Mouse (Mus musculus): ENCODE results near the gene Pkp3. TPM values are rescaled to one million over a fixed set of nuclear protein-coding genes. Genes with fewer than 3 reads are reported as not detected.
A peak's percentile ranks its signal among the peaks of the same experiment; 100 is the strongest.

The Pkp3 gene
- total and polyA plus RNA-seq, 2 experiments from 2014 or later: not detected

DNA sequence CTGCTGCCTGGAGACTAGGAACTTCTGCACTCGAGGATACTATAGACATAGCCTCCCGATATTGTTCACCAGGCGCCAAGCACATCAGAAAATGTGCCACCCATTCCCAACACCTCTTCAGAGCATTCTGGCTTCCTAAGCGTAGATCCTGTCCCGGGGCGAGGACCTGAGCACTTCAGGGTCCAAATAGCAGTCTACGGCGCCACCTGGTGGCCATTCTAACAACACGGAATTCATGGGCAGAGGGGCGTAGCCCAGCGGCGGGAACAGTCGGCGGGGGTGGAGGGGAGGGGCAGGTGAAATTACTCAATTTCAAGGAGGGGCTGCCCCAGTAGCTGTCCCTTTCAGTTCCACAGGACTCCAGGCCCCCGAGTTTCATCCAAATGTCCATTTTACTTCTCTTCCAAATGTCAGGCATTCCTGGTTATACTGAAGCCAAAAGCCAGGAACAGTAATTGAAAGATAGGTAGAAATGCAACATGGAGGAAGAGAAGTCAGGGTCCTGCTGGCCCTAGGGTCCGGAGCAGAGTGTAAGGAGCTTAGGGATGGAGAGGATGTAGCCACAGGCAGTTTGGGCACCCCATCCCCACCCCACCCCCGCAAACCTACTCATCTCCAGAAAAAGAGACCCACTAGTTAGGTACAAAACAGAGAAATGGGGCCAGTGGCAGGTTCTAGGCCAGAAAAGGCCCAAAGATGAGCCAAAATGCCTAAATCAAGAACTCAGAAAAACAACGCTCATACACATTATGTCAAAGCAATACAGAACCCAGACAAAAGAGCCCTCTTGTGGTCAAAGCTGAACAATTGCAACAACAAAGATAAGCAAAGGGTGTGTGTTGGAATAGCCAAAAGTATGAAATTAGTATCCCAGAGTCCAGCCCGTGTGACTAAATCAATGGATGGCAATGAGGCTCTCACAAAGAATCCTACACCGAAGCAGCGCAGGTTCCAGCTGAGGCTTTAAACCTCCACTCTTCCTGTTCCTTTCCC lies 29.5 kb upstream of the Pkp3 start:
- Histone ChIP-seq H3K9me3 (ENCODE audit: low read length) (no peaks in the 10 kb centered on the region), H3K27ac (ENCODE audit: low read depth, low read length) (peak overlapping the region; percentile 78), H3K9ac (peak overlapping the region; percentile 53), H3K27me3 (ENCODE audit: insufficient read depth, low read length) (no peaks in the 10 kb centered on the region), H3K4me3 (ENCODE audit: low read depth, low read length) (peak overlapping the region; percentile 47), H3K4me2 (ENCODE audit: low read depth) (peak overlapping the region; percentile 86), H3K36me3 (ENCODE audit: insufficient read depth) (no peaks in the 10 kb centered on the region), H3K4me1 (ENCODE audit: insufficient read depth) (0 out of 2 replicates have a peak, but pooled peaks cover 3% of the 10 kb centered on the region)
- peak; percentile 97 for TF ChIP-seq CTCF (IDR thresholded peaks at IDR 0.05; ENCODE audit: low read depth)
- 6% methylated on average over 21 of the region's 21 CpGs for WGBS
- peak; percentile 96 for ATAC-seq
- peak; percentile 94 for DNase-seq

DNA sequence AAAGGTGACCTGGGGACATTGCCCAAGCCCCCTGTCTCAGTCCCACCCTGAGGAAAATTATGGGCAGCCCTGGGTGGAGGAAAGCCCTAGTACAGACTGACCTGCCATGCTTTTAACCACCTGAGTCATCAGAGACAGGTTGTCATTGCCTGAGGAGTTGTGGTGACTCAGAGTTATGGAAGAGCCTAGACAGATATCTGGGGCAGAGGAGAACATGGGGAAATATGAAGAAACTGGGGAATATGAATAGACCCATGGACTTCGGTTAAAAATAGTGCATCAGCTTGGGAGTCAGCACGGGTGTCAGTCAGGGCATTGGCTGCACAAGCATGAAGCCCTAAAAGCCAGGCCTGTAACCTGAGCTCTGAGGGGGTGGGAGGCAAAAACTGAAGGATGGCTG lies 28.7 kb upstream of the Pkp3 start:
- no peak overlapping the region for H3K27ac ChIP-seq (ENCODE audit: low read depth, low read length)
- DNase-seq: no peak

DNA sequence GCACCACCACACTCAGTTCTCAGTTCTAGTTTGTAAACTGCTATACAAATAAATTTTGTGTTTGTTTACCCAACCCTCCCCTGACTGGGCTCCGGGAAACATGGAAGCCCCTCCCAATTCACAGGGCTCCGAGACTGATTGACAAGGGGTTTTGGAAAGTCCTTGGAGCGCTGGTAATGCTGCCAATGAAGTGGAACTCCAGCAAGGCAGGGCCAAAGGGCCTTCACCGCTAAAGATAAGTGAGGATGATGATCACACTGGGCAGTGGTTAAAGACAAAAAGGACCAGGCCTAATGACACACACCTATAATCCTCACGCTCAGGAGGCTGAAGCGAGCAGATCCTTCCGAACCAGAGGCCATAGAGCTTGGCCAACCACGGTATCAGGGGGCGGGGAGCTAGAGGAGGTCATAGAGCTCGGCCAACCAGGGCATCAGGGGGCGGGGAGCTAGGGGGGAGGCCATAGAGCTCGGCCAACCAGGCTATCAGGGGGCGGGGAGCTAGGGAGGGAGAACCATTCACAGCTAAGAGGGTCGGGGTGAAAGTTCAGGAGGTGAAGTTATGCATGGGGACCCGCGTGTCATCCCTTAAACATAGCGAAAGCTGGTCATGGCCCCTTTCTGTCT lies 26.8 kb upstream of the Pkp3 start:
- DNase-seq: no peak
- no peak for TF ChIP-seq CTCF (IDR thresholded peaks at IDR 0.05; ENCODE audit: low read depth)
- Histone ChIP-seq H3K4me3 (ENCODE audit: low read depth, low read length) (no peak overlapping the region), H3K4me2 (ENCODE audit: low read depth) (no peak overlapping the region), H3K27ac (ENCODE audit: low read depth, low read length) (no peak overlapping the region), H3K27me3 (ENCODE audit: insufficient read depth, low read length) (no peaks in the 10 kb centered on the region), H3K4me1 (ENCODE audit: insufficient read depth) (0 out of 2 replicates have a peak, but pooled peaks cover 3% of the 10 kb centered on the region), H3K36me3 (ENCODE audit: insufficient read depth) (no peaks in the 10 kb centered on the region), H3K9ac (no peak overlapping the region), H3K9me3 (ENCODE audit: low read length) (no peaks in the 10 kb centered on the region)
- ATAC-seq: no peak
- WGBS: 78% methylated on average over 17 of the region's 17 CpGs

More for the DNA sequence above, 28.7 kb upstream of the Pkp3 start:
- Histone ChIP-seq H3K4me3 (ENCODE audit: low read depth, low read length) (no peak overlapping the region), H3K9me3 (ENCODE audit: low read length) (no peaks in the 10 kb centered on the region), H3K36me3 (ENCODE audit: insufficient read depth) (no peaks in the 10 kb centered on the region), H3K4me2 (ENCODE audit: low read depth) (no peak overlapping the region), H3K9ac (no peak overlapping the region), H3K27me3 (ENCODE audit: insufficient read depth, low read length) (no peaks in the 10 kb centered on the region), H3K4me1 (ENCODE audit: insufficient read depth) (0 out of 2 replicates have a peak, but pooled peaks cover 3% of the 10 kb centered on the region)
- WGBS: 77% methylated on average over 2 of the region's 2 CpGs
- no peak for ATAC-seq
- TF ChIP-seq CTCF (IDR thresholded peaks at IDR 0.05; ENCODE audit: low read depth): no peak

DNA sequence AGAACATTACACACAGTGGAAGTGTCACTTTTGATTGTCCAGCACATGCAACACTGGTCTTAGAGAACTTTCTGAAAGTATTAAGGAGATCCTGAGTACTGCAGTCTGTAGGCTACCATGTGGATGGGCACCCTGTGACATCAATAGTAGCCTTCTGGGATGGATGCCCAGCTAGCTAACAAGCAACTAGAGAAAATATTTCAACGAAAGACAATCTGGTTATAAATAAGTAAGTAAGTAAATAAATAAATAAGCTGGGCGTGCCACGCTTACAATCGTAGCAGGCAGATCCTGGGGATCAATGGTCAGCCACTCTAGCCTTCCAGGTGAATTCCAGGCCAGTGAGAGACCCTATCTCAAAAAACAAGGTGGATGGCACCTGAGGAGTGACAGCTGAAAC lies 26.0 kb upstream of the Pkp3 start:
- H3K9me3 ChIP-seq (ENCODE audit: low read length): no peaks in the 10 kb centered on the region
- DNase-seq (no peak), ATAC-seq (no peak)
- no peak overlapping the region for H3K9ac ChIP-seq
- 0 out of 2 replicates have a peak, but pooled peaks cover 3% of the 10 kb centered on the region for H3K4me1 ChIP-seq (ENCODE audit: insufficient read depth)
- WGBS: 90% methylated on average over 4 of the region's 4 CpGs
- H3K4me2 ChIP-seq (ENCODE audit: low read depth): no peak overlapping the region
- TF ChIP-seq CTCF (IDR thresholded peaks at IDR 0.05; ENCODE audit: low read depth): no peak
- no peak overlapping the region for H3K4me3 ChIP-seq (ENCODE audit: low read depth, low read length)
- no peak overlapping the region for H3K27ac ChIP-seq (ENCODE audit: low read depth, low read length)
- H3K27me3 ChIP-seq (ENCODE audit: insufficient read depth, low read length): no peaks in the 10 kb centered on the region
- H3K36me3 ChIP-seq (ENCODE audit: insufficient read depth): no peaks in the 10 kb centered on the region

DNA sequence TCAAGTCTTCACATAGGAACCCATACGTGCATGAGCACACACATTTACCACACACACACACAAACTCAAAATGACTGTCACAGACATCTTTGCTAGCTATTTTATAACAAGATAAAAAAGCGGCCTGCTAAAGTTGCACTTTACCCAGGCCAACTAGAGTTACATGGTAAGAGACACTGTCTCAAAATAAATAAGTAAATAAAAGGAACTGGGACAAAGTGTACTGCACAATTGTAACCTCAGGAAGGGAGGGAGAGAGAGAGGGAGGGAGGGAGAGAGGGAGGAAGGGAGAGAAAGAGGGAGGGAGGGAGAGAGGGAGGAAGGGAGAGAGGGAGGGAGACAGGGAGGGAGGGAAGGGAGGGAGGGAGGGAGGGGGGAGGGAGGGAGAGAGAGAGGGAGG lies 25.6 kb upstream of the Pkp3 start:
- no peaks in the 10 kb centered on the region for H3K27me3 ChIP-seq (ENCODE audit: insufficient read depth, low read length)
- no peak overlapping the region for H3K4me3 ChIP-seq (ENCODE audit: low read depth, low read length)
- 75% methylated on average over 2 of the region's 2 CpGs for WGBS
- H3K36me3 ChIP-seq (ENCODE audit: insufficient read depth): no peaks in the 10 kb centered on the region
- H3K9me3 ChIP-seq (ENCODE audit: low read length): no peaks in the 10 kb centered on the region
- no peak for DNase-seq
- no peak overlapping the region for H3K27ac ChIP-seq (ENCODE audit: low read depth, low read length)
- no peak for TF ChIP-seq CTCF (IDR thresholded peaks at IDR 0.05; ENCODE audit: low read depth)
- no peak overlapping the region for H3K4me2 ChIP-seq (ENCODE audit: low read depth)
- ATAC-seq: no peak
- H3K9ac ChIP-seq: no peak overlapping the region
- H3K4me1 ChIP-seq (ENCODE audit: insufficient read depth): 0 out of 2 replicates have a peak, but pooled peaks cover 3% of the 10 kb centered on the region

DNA sequence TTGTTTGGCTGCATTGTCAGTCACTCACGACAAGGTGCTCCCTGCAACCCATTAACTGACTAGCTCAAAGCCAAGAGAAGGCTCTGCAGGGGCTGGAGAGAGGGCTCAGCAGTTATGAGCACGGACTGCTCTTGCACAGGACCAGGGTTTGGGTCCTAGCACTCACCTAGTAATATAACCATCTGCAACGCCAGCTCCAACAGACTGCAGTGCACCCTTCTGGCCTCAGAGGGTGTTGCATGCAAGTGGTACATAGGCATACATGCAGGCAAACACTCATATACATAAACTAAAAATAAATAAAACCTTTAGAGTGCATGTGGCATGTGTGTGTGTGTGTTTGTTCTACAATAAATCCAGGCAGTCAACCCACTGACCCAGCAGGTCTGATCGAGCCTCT lies 22.2 kb upstream of the Pkp3 start:
- WGBS: 87% methylated on average over 4 of the region's 4 CpGs

DNA sequence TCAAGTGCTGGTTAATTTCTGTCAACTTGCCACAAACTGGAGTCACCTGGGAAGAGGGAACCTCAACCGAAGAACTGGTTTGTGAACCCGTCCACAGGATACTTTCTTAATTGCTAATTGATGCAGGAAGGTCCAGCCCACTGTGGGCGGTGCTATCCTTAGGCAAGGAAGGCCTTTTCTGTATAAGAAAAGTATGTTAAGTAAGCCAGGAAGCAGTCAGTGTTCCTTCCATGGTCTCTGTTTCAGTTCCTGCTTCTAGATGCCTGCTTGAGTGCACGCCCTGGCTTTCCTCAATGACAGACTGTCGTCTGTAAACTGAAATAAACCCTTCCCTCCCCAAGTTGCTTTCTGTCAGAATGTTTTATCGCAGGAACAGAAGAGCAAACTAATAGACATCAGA lies 21.0 kb upstream of the Pkp3 start:
- H3K4me2 ChIP-seq (ENCODE audit: low read depth): no peak overlapping the region
- peaks cover 12% of the 10 kb centered on the region for H3K4me1 ChIP-seq (ENCODE audit: insufficient read depth)
- H3K9ac ChIP-seq: no peak overlapping the region
- H3K27ac ChIP-seq (ENCODE audit: low read depth, low read length): no peak overlapping the region
- no peak for ATAC-seq
- H3K36me3 ChIP-seq (ENCODE audit: insufficient read depth): no peaks in the 10 kb centered on the region
- no peak for DNase-seq
- no peak for TF ChIP-seq CTCF (IDR thresholded peaks at IDR 0.05; ENCODE audit: low read depth)
- H3K27me3 ChIP-seq (ENCODE audit: insufficient read depth, low read length): no peaks in the 10 kb centered on the region
- no peaks in the 10 kb centered on the region for H3K9me3 ChIP-seq (ENCODE audit: low read length)
- 96% methylated on average over 6 of the region's 6 CpGs for WGBS
- H3K4me3 ChIP-seq (ENCODE audit: low read depth, low read length): no peak overlapping the region

More for the DNA sequence above, 22.2 kb upstream of the Pkp3 start:
- no peaks in the 10 kb centered on the region for H3K36me3 ChIP-seq (ENCODE audit: insufficient read depth)
- H3K27ac ChIP-seq (ENCODE audit: low read depth, low read length): no peak overlapping the region
- peaks cover 6% of the 10 kb centered on the region for H3K4me1 ChIP-seq (ENCODE audit: insufficient read depth)
- H3K9ac ChIP-seq: no peak overlapping the region
- H3K9me3 ChIP-seq (ENCODE audit: low read length): no peaks in the 10 kb centered on the region
- TF ChIP-seq CTCF (IDR thresholded peaks at IDR 0.05; ENCODE audit: low read depth): 0 out of 2 replicates have a peak, but pooled peaks have one; percentile 9
- DNase-seq (no peak), ATAC-seq (no peak)
- H3K27me3 ChIP-seq (ENCODE audit: insufficient read depth, low read length): no peaks in the 10 kb centered on the region
- no peak overlapping the region for H3K4me3 ChIP-seq (ENCODE audit: low read depth, low read length)
- no peak overlapping the region for H3K4me2 ChIP-seq (ENCODE audit: low read depth)
